Mouse (Mus musculus) MEL (cell line): ENCODE data around the gene Zcchc24. TPM values are rescaled to one million over a fixed set of nuclear protein-coding genes. Genes with fewer than 3 reads are reported as not detected.

Source experiments
- DNase-seq: peaks from one replicate; pipeline ENCODE4 v3.0.0; 2011; ENCODE audit warnings: low read depth, low spot score
- H3K27ac ChIP-seq: 2 replicates; pipeline ENCODE4 v1.5.1; 2012; ENCODE audit warnings: low read depth, mild to moderate bottlenecking, control low read depth, low read length, moderate library complexity; ENCODE audit not compliant: control insufficient read depth
- H3K27me3 ChIP-seq, 2 experiments: fragments of 150-350 bp in 1 of 2; sonication (generic) in 1 of 2; 2 replicates each; pipeline ENCODE4 v1.6.1; 2012; ENCODE audit warnings: low read length in 2 of 2, mild to moderate bottlenecking in 2 of 2, improper control_type of control experiment in 1 of 2, moderate library complexity in 1 of 2; ENCODE audit not compliant: insufficient read depth in 2 of 2, control insufficient read depth in 1 of 2
- H3K36me3 ChIP-seq, 2 experiments: 2 replicates each; pipeline ENCODE4 v1.6.1; 2012 to 2014; ENCODE audit warnings: low read length in 2 of 2, improper control_type of control experiment in 1 of 2, inconsistent platforms in 1 of 2, mild to moderate bottlenecking in 1 of 2; ENCODE audit not compliant: insufficient read depth in 2 of 2, control insufficient read depth in 1 of 2
- H3K4me1 ChIP-seq, 2 experiments: fragments of 150-350 bp in 1 of 2; sonication (generic) in 1 of 2; 2 replicates each; pipeline ENCODE4 v1.6.1; 2012; ENCODE audit warnings: low read length in 2 of 2, improper control_type of control experiment in 1 of 2, mild to moderate bottlenecking in 1 of 2; ENCODE audit not compliant: insufficient read depth in 2 of 2, control insufficient read depth in 1 of 2
- H3K4me3 ChIP-seq, 2 experiments: fragments of 150-350 bp in 1 of 2; sonication (generic) in 1 of 2; 2 replicates each; pipeline ENCODE4 v1.5.1; 2012; ENCODE audit warnings: low read depth in 2 of 2, low read length in 2 of 2, mild to moderate bottlenecking in 2 of 2, moderate library complexity in 2 of 2, control low read depth in 1 of 2, improper control_type of control experiment in 1 of 2; ENCODE audit not compliant: control insufficient read depth in 1 of 2, insufficient read depth in 1 of 2
- H3K79me2 ChIP-seq: 2 replicates; pipeline ENCODE4 v1.6.1; 2012; ENCODE audit warnings: mild to moderate bottlenecking, low read length, moderate library complexity; ENCODE audit not compliant: control insufficient read depth, poor library complexity, insufficient read depth
- H3K9ac ChIP-seq: 2 replicates; pipeline ENCODE4 v1.6.1; 2012; ENCODE audit warnings: low read depth, mild to moderate bottlenecking, control low read depth, low read length, moderate library complexity; ENCODE audit not compliant: control insufficient read depth, poor library complexity, severe bottlenecking
- H3K9me3 ChIP-seq: fragments of 150-350 bp; sonication (generic); replicated peaks from 2 replicates; pipeline ENCODE4 v1.6.1; 2012; ENCODE audit warnings: mild to moderate bottlenecking, low read length, improper control_type of control experiment, moderate library complexity; ENCODE audit not compliant: insufficient read depth
- BHLHE40 ChIP-seq: IDR thresholded peaks from 2 replicates; pipeline ENCODE4 v1.6.1; 2012; ENCODE audit warnings: low read depth, mild to moderate bottlenecking, inconsistent platforms, low read length, improper control_type of control experiment, borderline replicate concordance
- CTCF ChIP-seq, 3 experiments: IDR thresholded peaks in 2 of 3; conservative IDR thresholded peaks in 1 of 3; 2 replicates each; pipeline ENCODE4 v1.5.1; 2011 to 2012; ENCODE audit warnings: low read length in 3 of 3, low read depth in 2 of 3, mild to moderate bottlenecking in 2 of 3, improper control_type of control experiment in 1 of 3, inconsistent platforms in 1 of 3, mixed read lengths in 1 of 3, moderate library complexity in 1 of 3; ENCODE audit not compliant: control insufficient read depth in 1 of 3, insufficient read depth in 1 of 3, poor library complexity in 1 of 3, severe bottlenecking in 1 of 3
- E2F4 ChIP-seq: IDR thresholded peaks from 2 replicates; pipeline ENCODE4 v1.6.1; 2011; ENCODE audit warnings: low read depth, low read length, improper control_type of control experiment, borderline replicate concordance
- ELF1 ChIP-seq: IDR thresholded peaks from 2 replicates; pipeline ENCODE4 v1.6.1; 2014; ENCODE audit warnings: low read depth, mild to moderate bottlenecking, inconsistent platforms, low read length, improper control_type of control experiment, moderate library complexity
- EP300 ChIP-seq, 2 experiments: IDR thresholded peaks; 2 replicates each; pipeline ENCODE4 v1.6.1; 2011; ENCODE audit warnings: improper control_type of control experiment in 2 of 2, low read length in 2 of 2, low read depth in 1 of 2, mild to moderate bottlenecking in 1 of 2
- GABPA ChIP-seq: IDR thresholded peaks from 2 replicates; pipeline ENCODE4 v1.6.1; 2012; ENCODE audit warnings: low read depth, mild to moderate bottlenecking, inconsistent platforms, low read length, improper control_type of control experiment, moderate library complexity
- HCFC1 ChIP-seq: IDR thresholded peaks from 2 replicates; pipeline ENCODE4 v1.6.1; 2012; ENCODE audit warnings: low read depth, mild to moderate bottlenecking, inconsistent platforms, low read length, improper control_type of control experiment, moderate library complexity
- KAT2A ChIP-seq: conservative IDR thresholded peaks from 2 replicates; pipeline ENCODE4 v1.6.1; 2012; ENCODE audit warnings: low read depth, low read length, improper control_type of control experiment, inconsistent platforms
- MAFK ChIP-seq: IDR thresholded peaks from 2 replicates; pipeline ENCODE4 v1.6.1; 2011; ENCODE audit warnings: low read depth, mild to moderate bottlenecking, low read length, improper control_type of control experiment, borderline replicate concordance
- MAX ChIP-seq: IDR thresholded peaks from 2 replicates; pipeline ENCODE4 v1.6.1; 2011; ENCODE audit warnings: low read length, improper control_type of control experiment
- MAZ ChIP-seq: IDR thresholded peaks from 2 replicates; pipeline ENCODE4 v1.6.1; 2012; ENCODE audit warnings: low read depth, mild to moderate bottlenecking, inconsistent platforms, low read length, improper control_type of control experiment
- MXI1 ChIP-seq: IDR thresholded peaks from 2 replicates; pipeline ENCODE4 v1.6.1; 2011; ENCODE audit warnings: mild to moderate bottlenecking, low read depth, low read length, improper control_type of control experiment
- MYC ChIP-seq: IDR thresholded peaks from 2 replicates; pipeline ENCODE4 v1.6.1; 2011; ENCODE audit warnings: low read depth, mild to moderate bottlenecking, low read length, improper control_type of control experiment, moderate library complexity
- NELFE ChIP-seq: IDR thresholded peaks from 2 replicates; pipeline ENCODE4 v1.6.1; 2011; ENCODE audit warnings: low read depth, low read length, improper control_type of control experiment
- NRF1 ChIP-seq: IDR thresholded peaks from 2 replicates; pipeline ENCODE4 v1.6.1; 2014; ENCODE audit warnings: low read depth, mild to moderate bottlenecking, inconsistent platforms, low read length, improper control_type of control experiment, moderate library complexity; ENCODE audit not compliant: poor library complexity, insufficient read depth, severe bottlenecking
- POLR2A ChIP-seq, 2 experiments: IDR thresholded peaks; 2 replicates each; pipeline ENCODE4 v1.6.1; 2011 to 2012; ENCODE audit warnings: low read length in 2 of 2, mild to moderate bottlenecking in 2 of 2, control low read depth in 1 of 2, improper control_type of control experiment in 1 of 2, low read depth in 1 of 2, moderate library complexity in 1 of 2; ENCODE audit not compliant: control insufficient read depth in 1 of 2, insufficient read depth in 1 of 2, poor library complexity in 1 of 2
- POLR2AphosphoS5 ChIP-seq: IDR thresholded peaks from 2 replicates; pipeline ENCODE4 v1.6.1; 2012; ENCODE audit warnings: low read depth, borderline replicate concordance, mild to moderate bottlenecking, inconsistent platforms, low read length, moderate library complexity, mixed read lengths
- RCOR1 ChIP-seq: IDR thresholded peaks from 2 replicates; pipeline ENCODE4 v1.6.1; 2012; ENCODE audit warnings: low read depth, mild to moderate bottlenecking, inconsistent platforms, low read length, improper control_type of control experiment
- SIN3A ChIP-seq: IDR thresholded peaks from 2 replicates; pipeline ENCODE4 v1.6.1; 2012; ENCODE audit warnings: low read length, improper control_type of control experiment, inconsistent platforms
- TBP ChIP-seq: IDR thresholded peaks from 2 replicates; pipeline ENCODE4 v1.8.0; 2011; ENCODE audit warnings: low read depth, low read length, improper control_type of control experiment
- TCF12 ChIP-seq: IDR thresholded peaks from 2 replicates; pipeline ENCODE4 v1.6.1; 2014; ENCODE audit warnings: low read depth, mild to moderate bottlenecking, inconsistent platforms, low read length, improper control_type of control experiment, moderate library complexity
- USF1 ChIP-seq: IDR thresholded peaks from 2 replicates; pipeline ENCODE4 v1.6.1; 2014; ENCODE audit warnings: low read depth, mild to moderate bottlenecking, inconsistent platforms, low read length, improper control_type of control experiment, moderate library complexity
- USF2 ChIP-seq, 2 experiments: IDR thresholded peaks; 2 replicates each; pipeline ENCODE4 v1.6.1; 2011 to 2012; ENCODE audit warnings: improper control_type of control experiment in 2 of 2, low read length in 2 of 2, borderline replicate concordance in 1 of 2, inconsistent platforms in 1 of 2, low read depth in 1 of 2, mild to moderate bottlenecking in 1 of 2; ENCODE audit not compliant: insufficient read depth in 1 of 2
- ZC3H11A ChIP-seq: IDR thresholded peaks from 2 replicates; pipeline ENCODE4 v1.6.1; 2012; ENCODE audit warnings: low read depth, mild to moderate bottlenecking, inconsistent platforms, low read length, improper control_type of control experiment
- ZMIZ1 ChIP-seq: IDR thresholded peaks from 2 replicates; pipeline ENCODE4 v1.6.1; 2012; ENCODE audit warnings: low read depth, mild to moderate bottlenecking, inconsistent platforms, low read length, improper control_type of control experiment, moderate library complexity
- ZNF384 ChIP-seq: IDR thresholded peaks from 2 replicates; pipeline ENCODE4 v1.6.1; 2012; ENCODE audit warnings: low read depth, mild to moderate bottlenecking, inconsistent platforms, low read length, improper control_type of control experiment
- polyA plus RNA-seq, 2 experiments: library from polyadenylated mRNA; stranded (reverse) in 1 of 2; unstranded in 1 of 2; fragments of >175 nt in 1 of 2; fragments of >200 nt in 1 of 2; gene quantifications; 2 replicates each; pipeline versions ENCODE4 v1.2.1 to v1.2.4; 2012; ENCODE audit warnings: low replicate concordance in 2 of 2, low read depth in 1 of 2; ENCODE audit not compliant: insufficient read length in 2 of 2, insufficient read depth in 1 of 2, missing spikeins in 1 of 2
- total RNA-seq: library from RNA; depleted of rRNA; stranded (reverse); fragments of 300-350 nt; gene quantifications from 2 replicates; pipeline ENCODE4 v1.2.3, GENCODE M21; 2012

Gene Zcchc24
- total and polyA plus RNA-seq, 3 experiments = 2.3 to 8.7 TPM; not detected in 1

GRCm38 (mm10) chr14:25786959-25787358 lies 18.1 kb upstream of the Zcchc24 start:
- Histone ChIP-seq H3K4me1 (peaks cover 21 to 35% of the 10 kb centered on the region in 2 experiments), H3K9me3 (no peaks in the 10 kb centered on the region), H3K36me3 (peaks cover 0 to 15% of the 10 kb centered on the region in 2 experiments; a peak in 2 of 4 replicates), H3K4me3 (no peak overlapping the region), H3K79me2 (no peaks in the 10 kb centered on the region), H3K27me3 (peaks cover 2% of the 10 kb centered on the region in 2 experiments; a peak in 1 of 4 replicates), H3K9ac (no peak overlapping the region), H3K27ac (no peak overlapping the region)
- TF ChIP-seq RCOR1 = no peak
- TF ChIP-seq TBP = no peak
- TF ChIP-seq MAX = no peak
- no peak for TF ChIP-seq USF2 (IDR thresholded peaks at IDR 0.05; ENCODE audit: borderline replicate concordance in 1 of 2, insufficient read depth in 1 of 2, low read depth in 1 of 2, low read length in 2 of 2)
- TF ChIP-seq POLR2A (IDR thresholded peaks at IDR 0.05; ENCODE audit: control insufficient read depth in 1 of 2, insufficient read depth in 1 of 2, low read depth in 1 of 2, low read length in 2 of 2, poor library complexity in 1 of 2) = no peak
- TF ChIP-seq ZMIZ1 = no peak
- no peak for TF ChIP-seq GABPA
- TF ChIP-seq MXI1 = no peak
- no peak for TF ChIP-seq MAFK
- TF ChIP-seq EP300 (IDR thresholded peaks at IDR 0.05; ENCODE audit: low read depth in 1 of 2, low read length in 2 of 2) = no peak
- no peak for TF ChIP-seq SIN3A
- no peak for TF ChIP-seq ELF1
- TF ChIP-seq HCFC1 = no peak
- no peak for TF ChIP-seq ZC3H11A
- DNase-seq = no peak

GRCm38 (mm10) chr14:25785210-25785609 lies 16.4 kb upstream of the Zcchc24 start:
- Histone ChIP-seq H3K79me2 (no peaks in the 10 kb centered on the region), H3K27ac (no peak overlapping the region), H3K4me1 (peaks cover 10 to 25% of the 10 kb centered on the region in 2 experiments), H3K4me3 (no peak overlapping the region), H3K9ac (no peak overlapping the region), H3K36me3 (peaks cover 0 to 10% of the 10 kb centered on the region in 2 experiments; a peak in 2 of 4 replicates), H3K27me3 (peaks cover 2% of the 10 kb centered on the region in 2 experiments; a peak in 2 of 4 replicates), H3K9me3 (no peaks in the 10 kb centered on the region)
- peak; percentile 23 for DNase-seq
- TF ChIP-seq USF1 = no peak
- no peak for TF ChIP-seq TCF12
- no peak for TF ChIP-seq EP300 (IDR thresholded peaks at IDR 0.05; ENCODE audit: low read depth in 1 of 2, low read length in 2 of 2)
- TF ChIP-seq MAZ = no peak
- no peak for TF ChIP-seq GABPA
- TF ChIP-seq USF2 (IDR thresholded peaks at IDR 0.05; ENCODE audit: borderline replicate concordance in 1 of 2, insufficient read depth in 1 of 2, low read depth in 1 of 2, low read length in 2 of 2) = no peak
- TF ChIP-seq ZC3H11A = no peak
- no peak for TF ChIP-seq ZNF384
- no peak for TF ChIP-seq KAT2A
- TF ChIP-seq MAX = no peak
- no peak for TF ChIP-seq ELF1
- TF ChIP-seq NRF1 = no peak
- TF ChIP-seq CTCF (IDR thresholded peaks at IDR 0.05 in 2 of 3, conservative IDR thresholded peaks at IDR 0.05 in 1 of 3; ENCODE audit: control insufficient read depth in 1 of 3, insufficient read depth in 1 of 3, low read depth in 2 of 3, low read length in 3 of 3, poor library complexity in 1 of 3, severe bottlenecking in 1 of 3) = no peak
- no peak for TF ChIP-seq NELFE
- TF ChIP-seq TBP = no peak
- TF ChIP-seq BHLHE40 = no peak
- TF ChIP-seq MYC = no peak
- TF ChIP-seq POLR2AphosphoS5 = no peak
- no peak for TF ChIP-seq E2F4
- TF ChIP-seq ZMIZ1 = no peak
